Mouse (Mus musculus) 416B (cell line): ENCODE results near the gene Erg.

Source experiments
- DNase-seq: peaks from one replicate; pipeline ENCODE4 v3.0.0; 2011; ENCODE audit warnings: low read depth

The Erg gene

DNA sequence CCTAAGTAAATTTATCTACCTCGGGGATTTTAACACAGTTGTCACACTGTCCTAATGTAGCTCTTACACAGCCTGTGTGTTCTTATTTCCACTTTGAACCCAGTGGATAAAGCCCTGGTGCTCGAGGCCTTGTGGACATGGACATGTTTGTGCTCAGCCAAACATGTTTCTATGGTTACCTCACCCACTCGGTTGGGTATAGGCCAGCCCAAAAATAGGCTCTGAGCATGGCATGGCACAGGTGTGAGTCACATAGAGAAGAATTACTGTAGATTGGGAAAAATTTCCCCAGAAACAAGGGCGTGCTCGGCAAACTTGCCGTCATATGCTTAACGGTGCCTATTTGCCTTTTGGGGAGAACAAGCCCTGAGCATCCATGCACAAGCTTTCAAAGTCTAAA, 146.1 kb downstream of the Erg start:
- peak; percentile 72 for DNase-seq

GRCm38 (mm10) chr16:95439794-95440193, 146.6 kb downstream of the Erg start:
- DNase-seq = peak; percentile 98

GRCm38 (mm10) chr16:95438848-95439540, 147.4 kb downstream of the Erg start:
- peak; percentile 99 for DNase-seq

DNA sequence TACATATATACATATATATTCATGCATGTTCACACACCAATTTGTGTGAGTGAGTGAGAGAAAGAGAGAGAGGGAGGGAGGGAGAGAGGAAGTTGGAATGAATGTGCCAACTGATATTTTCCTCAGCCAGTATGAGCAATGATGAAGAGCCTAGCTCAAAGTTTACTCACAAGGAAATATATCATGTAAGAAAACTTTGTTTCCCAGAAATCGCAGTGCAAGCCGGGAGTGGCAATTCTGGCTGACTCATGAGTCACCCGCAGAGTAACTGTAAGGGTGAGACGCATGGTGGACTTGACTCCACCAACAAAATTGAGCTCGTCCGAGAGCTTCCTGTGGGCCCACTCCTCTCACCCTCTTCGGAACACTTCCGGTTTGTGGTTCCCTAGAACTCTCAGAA, 149.8 kb downstream of the Erg start:
- DNase-seq = peak; percentile 95

DNA sequence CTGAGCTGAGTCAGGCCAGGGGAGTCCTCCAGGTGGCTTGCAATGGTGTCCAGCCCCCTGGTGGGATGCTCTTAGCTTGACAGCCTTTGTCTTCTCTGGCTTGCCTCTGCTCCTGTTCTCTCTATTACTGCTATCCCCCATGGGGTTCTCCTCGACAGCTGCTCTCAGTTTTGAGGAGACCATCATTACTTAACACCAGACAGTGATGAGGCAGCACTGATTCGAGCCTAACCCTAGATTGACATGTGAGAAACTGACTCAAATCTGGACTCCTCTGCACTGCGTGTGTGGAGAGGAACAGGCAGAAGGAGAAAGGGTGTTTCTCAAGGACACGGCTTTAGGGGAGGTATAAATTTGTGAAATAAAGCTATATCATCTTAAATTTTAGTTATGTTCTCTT, 150.3 kb downstream of the Erg start:
- DNase-seq = no peak

GRCm38 (mm10) chr16:95434434-95434833, 152.0 kb downstream of the Erg start:
- peak; percentile 97 for DNase-seq

- DNase-seq = peak; percentile 75
Measured at GRCm38 (mm10) chr16:95432540-95432971, 153.8 kb downstream of the Erg start.

GRCm38 (mm10) chr16:95429851-95430250, 156.5 kb downstream of the Erg start:
- no peak for DNase-seq

DNA sequence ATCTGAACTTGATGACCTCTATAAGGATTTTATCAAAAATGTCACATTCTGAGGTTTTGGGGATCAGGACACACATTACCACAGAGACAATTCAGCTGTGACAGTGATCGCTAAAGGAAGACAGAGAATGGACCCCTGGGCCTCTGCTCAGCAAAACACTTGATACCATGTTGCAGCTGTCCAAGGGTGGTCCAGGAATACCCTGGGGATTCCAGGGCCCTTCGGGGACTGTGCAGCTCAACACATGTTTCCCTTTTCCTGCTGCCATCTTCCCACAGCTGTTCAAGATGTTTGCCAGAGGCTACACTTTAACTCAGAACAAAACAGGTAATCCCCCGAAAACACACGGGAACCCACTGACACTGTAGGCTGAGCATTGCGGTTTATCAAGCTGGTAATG, 158.2 kb downstream of the Erg start:
- DNase-seq = no peak

DNA sequence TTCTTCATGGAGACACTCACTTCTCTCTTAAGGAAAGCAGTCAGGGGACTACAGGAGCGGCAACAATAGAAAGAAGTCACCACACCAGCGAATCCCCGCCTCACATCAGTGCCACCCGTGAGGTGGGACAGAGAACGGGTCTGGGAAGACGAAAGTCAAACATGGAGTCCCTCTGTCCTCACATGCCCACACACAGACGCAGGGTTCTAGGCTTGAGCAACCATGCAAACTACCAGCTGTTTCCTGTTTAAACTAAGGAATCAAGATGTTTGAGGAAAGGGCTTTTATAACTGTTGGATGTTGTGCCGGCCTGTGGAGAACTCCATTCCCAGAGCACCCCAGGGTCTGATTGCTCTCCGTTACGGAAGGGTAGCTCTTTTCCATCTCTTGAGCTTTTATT, 158.9 kb downstream of the Erg start:
- no peak for DNase-seq

- no peak for DNase-seq
Measured at GRCm38 (mm10) chr16:95422658-95423073, 163.7 kb downstream of the Erg start.

GRCm38 (mm10) chr16:95421235-95421886, 165.0 kb downstream of the Erg start:
- peak; percentile 65 for DNase-seq

DNA sequence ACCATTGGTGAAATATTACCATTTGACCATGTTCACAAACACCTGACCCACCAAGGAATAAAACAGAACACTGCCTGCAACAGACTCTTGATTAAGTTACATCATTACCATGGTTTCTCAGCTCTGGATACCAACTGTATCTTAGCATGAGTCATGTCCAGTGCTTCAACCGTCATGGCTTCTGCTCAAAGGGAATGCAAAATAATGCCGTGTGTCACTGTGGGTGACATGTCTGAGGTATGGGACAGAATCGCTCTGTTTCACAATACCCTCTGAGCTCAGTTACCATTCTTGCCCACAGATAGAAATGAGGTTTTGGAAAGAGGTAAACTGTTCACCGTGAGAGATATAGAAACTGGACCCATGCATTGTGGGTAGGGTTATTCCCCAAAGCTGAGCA, 170.5 kb downstream of the Erg start:
- peak; percentile 92 for DNase-seq

- DNase-seq = no peak
Measured at GRCm38 (mm10) chr16:95415372-95415771, 171.0 kb downstream of the Erg start.

- DNase-seq = no peak
Measured at GRCm38 (mm10) chr16:95413401-95413959, 172.9 kb downstream of the Erg start.

- DNase-seq = no peak
Measured at GRCm38 (mm10) chr16:95408096-95408495, 178.3 kb downstream of the Erg start.

GRCm38 (mm10) chr16:95405496-95405895, 180.9 kb downstream of the Erg start:
- DNase-seq = no peak

GRCm38 (mm10) chr16:95403453-95403852, 182.9 kb downstream of the Erg start:
- peak; percentile 79 for DNase-seq

- peak; percentile 61 for DNase-seq
Measured at GRCm38 (mm10) chr16:95401869-95402268, 184.5 kb downstream of the Erg start.

- no peak for DNase-seq
Measured at GRCm38 (mm10) chr16:95398761-95399343, 187.5 kb downstream of the Erg start.

DNA sequence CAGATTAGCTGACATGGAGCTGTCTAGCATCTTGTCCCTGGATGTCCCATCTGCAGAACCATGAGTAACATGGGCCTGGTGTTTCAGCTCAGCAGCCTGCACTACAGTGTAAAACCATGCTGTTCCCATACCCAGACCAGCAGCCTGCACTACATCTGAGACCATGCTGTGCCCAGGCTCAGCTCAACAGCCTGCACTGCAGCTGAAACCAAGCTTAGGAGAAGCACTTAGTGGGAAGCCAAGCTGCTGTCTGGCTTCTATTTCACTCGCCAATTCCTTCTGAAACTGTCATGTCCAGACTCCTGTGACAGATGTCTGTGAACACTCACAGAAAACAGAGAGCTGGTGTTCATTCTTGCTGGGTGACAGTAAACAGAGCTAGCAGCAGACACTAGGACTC, 195.6 kb downstream of the Erg start:
- no peak for DNase-seq

DNA sequence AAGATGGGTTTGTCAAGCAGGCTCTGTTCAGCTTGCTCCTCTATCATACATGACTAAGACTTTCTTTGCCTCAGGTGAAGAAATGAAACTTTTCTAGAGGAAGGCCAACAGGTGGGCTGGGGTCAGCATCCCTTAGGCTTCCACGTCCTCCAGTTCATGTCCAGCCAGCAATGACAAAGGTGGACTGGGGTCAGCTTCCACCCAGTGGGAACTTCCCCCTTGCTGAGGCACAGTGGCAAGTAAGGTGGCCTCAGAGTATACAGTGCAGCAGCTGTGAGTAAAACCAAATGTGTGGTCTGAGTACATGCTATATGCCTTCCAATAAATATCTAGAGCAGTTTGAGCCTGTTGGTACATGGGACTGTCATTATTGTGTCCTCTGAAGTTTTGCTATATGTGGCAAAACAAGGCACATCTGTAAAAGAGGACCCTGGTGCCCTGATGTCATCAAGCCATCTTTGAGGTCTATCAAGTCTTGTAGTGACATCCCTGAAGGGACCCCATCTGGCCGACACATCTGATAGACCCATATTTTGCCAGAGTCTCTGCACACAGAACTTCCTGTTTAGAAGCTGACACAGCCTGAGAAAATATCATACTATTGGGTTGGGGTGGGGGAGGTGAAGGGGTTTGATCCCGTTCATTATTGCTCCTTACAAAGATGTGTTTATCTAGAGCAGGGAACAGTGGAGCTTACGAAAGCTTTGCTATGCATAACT, 197.4 kb downstream of the Erg start:
- DNase-seq = no peak
